Mouse (Mus musculus): ENCODE results near the gene Abhd14b.

DNA sequence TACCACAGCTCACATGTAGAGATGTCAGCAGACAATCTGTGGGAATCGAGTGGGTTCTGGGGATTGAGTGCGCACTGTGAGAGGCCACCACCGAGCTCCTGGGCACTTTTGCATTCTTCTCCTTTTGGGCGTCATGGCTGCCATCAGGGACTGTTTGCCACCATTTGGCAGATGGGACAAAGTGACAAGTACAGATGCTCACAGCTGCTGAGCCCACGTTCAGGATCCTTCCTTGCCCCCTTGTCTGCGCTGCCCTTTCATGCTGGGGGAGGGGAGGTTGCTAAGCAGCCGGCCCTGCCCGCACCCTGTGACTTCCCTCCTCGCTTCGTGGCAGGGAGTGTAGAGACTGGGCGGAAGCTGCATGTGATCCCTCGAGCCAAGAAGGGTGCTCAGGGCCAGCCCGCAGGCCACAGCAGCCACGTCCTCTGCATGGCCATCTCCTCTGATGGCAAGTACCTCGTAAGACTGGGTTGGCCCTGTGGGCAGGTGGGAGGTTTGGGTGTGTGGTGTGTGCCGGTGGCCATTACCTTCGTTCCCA lies 35.4 kb downstream of the Abhd14b start:
- no peak for TF ChIP-seq MAX (IDR thresholded peaks at IDR 0.05; ENCODE audit: low read length)
- TF ChIP-seq MEF2A (IDR thresholded peaks at IDR 0.05; ENCODE audit: extremely low read depth, insufficient replicate concordance, low read depth, low read length, poor library complexity, severe bottlenecking) = no peak
- no peak for TF ChIP-seq CTCF (IDR thresholded peaks at IDR 0.05 in 2 of 3, conservative IDR thresholded peaks at IDR 0.05 in 1 of 3; ENCODE audit: control insufficient read depth in 1 of 3, insufficient read depth in 1 of 3, low read depth in 2 of 3, low read length in 3 of 3, poor library complexity in 1 of 3, severe bottlenecking in 1 of 3)
- no peak for TF ChIP-seq EP300 (IDR thresholded peaks at IDR 0.05; ENCODE audit: low read depth in 1 of 2, low read length in 2 of 2)

All from MEL (cell line).